Mouse (Mus musculus) layer of hippocampus, postnatal 10 days (tissue): ENCODE measurements around the gene Elmod2. TPM values are rescaled to one million over a fixed set of nuclear protein-coding genes. Genes with fewer than 3 reads are reported as not detected.
"Not testable (repeated sequence)": the region's sequence is repeated elsewhere in the genome, so short reads cannot be mapped to it uniquely, and the experiment has no call there.

Experiments used
- DNase-seq, 2 experiments: peaks; one replicate each; pipeline ENCODE4 v3.0.0; 2021; ENCODE audit warnings: low spot score in 2 of 2
- long read RNA-seq: library from polyadenylated mRNA; stranded (forward); transcript quantifications from one replicate; pipeline ENCODE4 v2.0.0, GENCODE M21; 2023
- total RNA-seq, 2 experiments: library from RNA; stranded (reverse); gene quantifications; 2 replicates each; pipeline ENCODE4 v1.2.3; 2021

Gene Elmod2
- total RNA-seq = 10 to 100 TPM; 15.1 to 16.0 TPM
- long read RNA-seq, full-length matches to known transcripts = 4 of 8 reads
- long read RNA-seq, partial matches to known transcripts = 0 of 8 reads
- long read RNA-seq, other reads (novel, unspliced or antisense) = 4 of 8 reads

DNA sequence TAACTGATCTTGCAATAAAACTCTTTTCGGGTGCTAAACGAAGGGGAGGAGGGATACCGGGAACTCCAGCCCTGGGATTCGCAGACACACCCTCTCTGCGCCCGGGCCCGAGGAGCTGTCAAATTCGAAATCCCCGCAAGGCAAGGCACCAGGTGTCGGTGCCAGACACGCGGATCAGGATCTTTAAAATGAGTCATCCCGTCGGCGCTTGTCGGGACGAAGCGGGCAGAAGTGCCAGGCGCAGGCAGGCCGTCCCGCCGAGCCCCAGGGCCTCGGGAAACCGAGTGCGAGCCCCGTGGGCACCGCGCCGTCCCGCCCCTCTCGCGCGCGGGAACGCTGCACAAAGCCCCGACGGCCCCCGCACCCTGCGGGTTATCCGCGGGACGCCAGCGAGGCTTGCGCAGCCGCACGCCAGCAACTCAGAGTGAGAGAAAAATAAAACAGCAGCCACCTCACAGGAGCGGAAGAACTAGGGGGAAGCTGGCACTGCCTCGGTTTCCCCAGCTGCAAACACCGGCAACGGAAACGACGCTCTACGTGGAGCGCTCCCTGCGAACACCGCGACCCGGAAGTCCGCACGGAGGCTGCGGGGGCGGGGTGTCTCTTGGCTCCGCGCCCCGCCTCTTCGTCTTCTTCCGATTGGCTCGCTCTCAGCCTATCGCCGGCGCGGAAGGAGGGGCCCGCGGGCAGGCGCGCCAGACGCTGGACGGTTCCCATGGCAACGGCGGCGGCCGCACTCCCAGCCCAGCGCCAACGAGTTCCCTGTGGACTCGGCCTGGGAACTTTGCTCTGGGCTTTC is at the start of gene Elmod2:
TSS of gene Elmod2 (minus strand) at position 588 of the 799 bp plus-strand sequence.
- DNase-seq = peak; percentile 97 to 98

DNA sequence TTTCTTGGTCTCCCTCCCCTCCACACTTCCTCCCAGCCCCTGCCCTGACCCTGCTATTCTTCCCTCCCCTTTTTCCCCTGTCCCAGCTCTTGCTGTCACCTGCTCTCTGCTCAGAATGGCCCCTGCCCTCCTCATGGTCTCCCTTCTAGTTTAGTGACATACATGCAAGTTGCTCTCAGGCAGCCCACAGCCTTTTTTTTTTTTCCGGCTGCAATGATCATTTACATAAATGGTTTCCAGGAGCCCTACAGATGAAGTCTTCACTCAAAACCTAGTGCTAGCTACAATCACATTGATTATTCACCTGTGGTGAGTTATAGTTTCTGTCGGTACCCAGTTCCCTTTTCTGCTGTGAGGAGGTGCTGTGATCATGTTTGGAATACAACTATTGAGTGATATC is 48.7 kb upstream of the Elmod2 start:
- no peak for DNase-seq

DNA sequence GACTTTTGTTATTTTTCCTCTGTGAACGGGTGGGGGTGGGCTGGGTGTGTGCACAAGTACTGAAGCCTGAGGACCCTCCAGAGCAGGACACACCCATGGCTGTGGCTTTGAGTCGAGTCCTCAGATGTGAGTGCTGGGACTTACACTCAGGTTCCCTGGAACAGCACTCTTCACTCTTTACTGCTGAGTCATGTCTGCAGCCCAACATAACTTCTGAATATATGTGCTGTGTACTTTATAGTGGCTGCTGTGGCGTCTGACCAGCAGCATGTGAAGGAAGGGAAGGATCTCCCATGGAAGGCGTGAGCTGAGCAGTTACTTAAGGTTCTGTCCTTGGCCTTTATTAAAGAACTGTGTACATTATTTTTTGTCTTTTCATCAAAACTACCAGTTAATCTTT is 47.9 kb upstream of the Elmod2 start:
- DNase-seq = no peak

DNA sequence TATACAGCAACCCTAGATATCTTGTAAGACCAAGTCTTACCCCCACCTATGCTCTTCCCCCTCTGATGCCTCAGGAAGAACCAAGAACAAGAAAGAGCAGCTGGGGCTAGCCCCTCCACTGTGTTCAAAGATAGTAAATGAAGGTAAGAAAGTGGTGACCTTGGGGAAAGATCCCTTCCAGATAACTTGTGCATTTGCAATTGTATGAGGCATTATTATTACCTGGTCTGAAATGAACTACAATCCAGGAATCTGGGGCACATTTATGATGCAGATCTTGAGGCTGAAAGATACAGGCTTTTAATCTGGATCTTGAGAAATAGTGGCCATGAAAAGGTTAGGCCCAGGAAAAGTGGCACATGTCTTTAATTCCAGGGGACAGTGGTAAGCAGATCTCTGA is 44.9 kb upstream of the Elmod2 start:
- no peak for DNase-seq

DNA sequence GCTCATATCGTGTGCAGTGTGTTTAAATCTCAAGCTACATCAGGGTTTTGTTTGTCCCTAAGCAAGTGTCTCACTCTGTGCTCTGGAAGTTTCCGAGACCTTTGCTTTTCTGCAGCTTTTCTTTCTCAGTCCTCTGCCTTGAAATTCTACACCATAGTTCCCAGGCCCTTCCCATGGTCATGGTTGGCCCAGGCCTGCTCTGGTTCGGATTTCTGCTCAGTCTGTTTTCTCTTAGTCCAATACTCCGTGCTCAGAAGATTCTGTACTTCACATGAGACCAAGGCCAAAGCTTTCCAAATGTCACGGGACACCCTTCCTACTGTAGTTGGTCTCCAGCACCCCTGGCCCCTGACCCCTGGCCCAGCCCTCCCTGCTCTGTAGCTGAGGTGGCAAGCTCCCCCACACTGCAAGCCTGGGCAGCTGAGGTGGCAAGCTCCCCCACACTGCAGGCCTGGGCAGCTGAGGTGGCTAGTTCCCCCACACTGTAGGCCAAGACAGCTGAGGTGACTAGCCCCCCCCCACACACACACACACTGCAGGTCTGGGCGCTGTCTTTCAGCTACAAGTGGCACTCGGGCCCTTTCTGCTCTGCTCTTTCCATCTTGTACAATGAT is 31.0 kb upstream of the Elmod2 start:
- DNase-seq = no peak

DNA sequence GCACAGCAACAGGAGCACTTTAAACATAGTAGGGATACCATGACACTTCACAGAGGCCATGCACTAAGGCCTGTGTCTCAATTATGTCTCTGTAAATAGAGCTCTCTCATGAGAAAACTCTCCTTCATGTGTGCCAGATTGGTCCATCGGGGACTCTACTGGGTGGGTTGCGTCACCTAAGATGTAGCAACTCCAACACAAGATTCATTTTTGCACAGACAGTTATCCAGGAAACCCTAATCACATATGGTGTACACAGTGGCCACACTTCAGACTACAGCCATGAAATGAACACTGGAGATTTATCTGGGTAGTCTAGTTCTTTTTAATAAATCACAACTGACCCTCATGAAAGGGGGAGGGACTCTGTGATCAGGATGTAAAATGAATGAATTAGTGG is 19.0 kb upstream of the Elmod2 start:
- DNase-seq = no peak

DNA sequence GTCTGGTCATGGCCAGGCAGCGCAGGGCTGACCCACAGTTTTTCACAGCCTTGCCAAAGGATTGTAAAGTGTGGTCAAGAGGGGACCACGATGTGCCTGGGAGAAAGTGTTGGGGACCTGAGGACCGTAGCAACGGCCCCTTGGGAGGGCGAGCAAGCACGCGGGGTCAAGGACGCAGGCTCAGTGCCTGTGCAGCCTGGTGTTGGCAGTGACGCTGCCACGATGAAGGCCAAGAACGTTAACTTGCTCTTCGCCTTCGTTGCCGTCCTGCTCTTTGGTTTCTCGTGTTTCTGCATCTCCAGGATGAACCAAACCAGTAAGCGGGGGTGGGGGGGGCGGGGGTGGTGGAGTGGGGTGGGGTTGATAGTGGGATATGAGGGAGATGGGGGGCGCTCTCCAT is 16.0 kb upstream of the Elmod2 start, which contains the start of gene Mgat4d:
TSS of gene Mgat4d (plus strand) at position 209 of the 400 bp plus-strand sequence.
- DNase-seq = no peak

DNA sequence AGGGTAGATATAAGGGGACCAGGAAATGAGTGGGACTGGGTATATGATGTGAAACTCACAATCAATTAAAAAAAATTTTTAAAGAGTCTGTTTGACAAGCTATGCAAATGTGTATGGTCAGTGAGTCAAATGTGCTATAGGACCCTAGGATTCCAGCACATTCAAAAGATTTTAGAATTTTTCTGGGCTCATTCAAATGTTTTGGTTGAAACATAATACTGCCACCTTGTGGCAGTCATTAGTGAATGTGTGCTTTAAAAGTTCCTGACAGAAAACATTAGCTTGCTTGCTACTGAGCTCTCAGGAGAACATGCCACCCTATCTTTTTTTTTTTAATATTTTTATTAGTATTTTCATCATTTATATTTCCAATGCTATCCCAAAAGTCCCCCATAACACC is 10.4 kb upstream of the Elmod2 start:
- no peak for DNase-seq

DNA sequence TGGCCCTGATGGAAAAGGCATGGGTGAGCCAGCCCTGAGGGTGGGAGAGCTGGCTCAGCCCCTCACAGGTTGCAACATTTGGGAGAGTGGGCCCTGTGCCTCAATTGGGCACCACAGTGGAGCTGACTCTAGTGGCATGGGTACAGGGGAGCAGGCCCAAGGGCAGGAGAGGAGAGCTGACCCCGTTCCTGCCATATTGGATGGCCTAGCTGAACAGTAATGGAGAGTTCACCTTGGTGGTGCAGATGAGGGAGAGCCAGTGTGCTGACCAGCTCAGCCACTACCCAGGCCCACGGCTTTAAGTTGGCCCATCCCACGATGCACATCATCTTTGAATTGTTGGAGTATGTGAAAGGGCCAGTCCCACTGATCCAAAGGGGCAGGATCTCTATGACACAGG is 9.8 kb upstream of the Elmod2 start:
- no peak for DNase-seq

DNA sequence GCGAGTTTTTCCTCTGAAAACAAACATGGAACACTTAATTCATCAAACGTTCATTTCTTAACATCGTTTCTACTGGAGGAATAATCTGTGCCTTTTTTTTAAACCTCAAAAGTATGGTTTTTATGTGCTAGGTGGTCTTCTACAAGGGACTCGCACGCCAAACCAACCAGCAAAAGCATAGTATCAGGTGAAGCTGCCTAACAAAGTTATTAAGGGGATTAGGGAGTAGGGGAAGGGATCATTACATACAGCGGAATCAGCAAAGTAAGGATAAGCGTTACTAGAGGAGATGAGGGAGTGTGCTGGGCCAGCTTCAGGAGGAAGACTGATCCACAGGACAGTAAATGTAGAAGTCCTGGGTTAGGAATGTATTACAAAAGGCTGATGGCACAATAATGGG is 578 bp upstream of the Elmod2 start:
- no peak for DNase-seq

DNA sequence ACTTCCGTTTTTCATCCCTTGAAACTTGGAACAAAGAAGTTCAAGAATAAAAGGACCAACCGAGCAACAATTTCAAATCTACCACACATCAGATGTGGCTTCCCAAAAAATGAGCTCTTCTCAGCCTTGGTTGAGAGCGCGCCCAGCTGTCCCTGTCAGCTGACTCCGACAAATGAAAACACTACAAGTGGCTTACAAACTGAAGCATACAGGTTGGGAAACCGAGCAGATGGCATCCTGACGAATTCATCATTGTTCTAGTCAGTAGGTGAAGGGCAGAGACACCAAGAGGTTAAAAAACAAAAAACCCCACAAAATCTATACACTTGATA is 753 bp downstream of the Elmod2 start:
- peak; percentile 29 to 45 for DNase-seq

DNA sequence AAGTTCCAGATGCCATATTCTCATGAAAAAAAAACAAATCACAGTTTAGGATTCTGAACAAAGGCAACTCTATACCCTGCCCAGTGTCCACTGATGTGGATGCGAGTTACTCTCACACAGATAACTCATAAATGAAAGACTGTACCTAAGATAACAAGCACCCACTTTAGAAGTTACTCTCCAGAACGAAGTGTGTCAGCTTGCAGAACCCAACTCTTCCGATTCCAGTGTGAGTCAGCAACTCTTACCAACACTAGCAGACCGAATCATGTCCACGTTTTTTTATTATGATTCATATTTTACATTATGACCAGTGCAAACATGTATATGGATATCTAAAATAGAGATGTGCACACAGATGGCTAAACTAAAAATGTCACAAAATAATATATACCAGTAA is 4.4 kb downstream of the Elmod2 start:
- no peak for DNase-seq

DNA sequence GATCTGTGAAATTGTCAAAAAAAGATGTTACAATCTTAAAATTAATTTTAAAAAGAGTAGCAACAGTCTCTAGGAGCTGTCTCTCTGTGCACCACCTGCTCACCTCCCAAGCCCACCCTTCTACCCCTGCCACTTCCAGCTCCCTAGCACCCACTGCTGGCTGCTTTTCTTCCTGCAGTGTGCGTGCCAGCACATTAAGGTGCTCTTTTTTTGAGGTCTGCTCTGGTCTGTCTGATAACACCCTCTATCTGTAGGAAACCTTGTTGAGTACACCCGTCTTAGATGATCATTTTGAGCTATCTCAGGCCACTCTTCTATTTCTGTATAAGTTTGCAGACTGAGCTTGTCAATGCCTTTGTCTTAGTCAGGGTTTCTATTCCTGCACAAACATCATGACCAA is 9.2 kb downstream of the Elmod2 start:
- no peak for DNase-seq

DNA sequence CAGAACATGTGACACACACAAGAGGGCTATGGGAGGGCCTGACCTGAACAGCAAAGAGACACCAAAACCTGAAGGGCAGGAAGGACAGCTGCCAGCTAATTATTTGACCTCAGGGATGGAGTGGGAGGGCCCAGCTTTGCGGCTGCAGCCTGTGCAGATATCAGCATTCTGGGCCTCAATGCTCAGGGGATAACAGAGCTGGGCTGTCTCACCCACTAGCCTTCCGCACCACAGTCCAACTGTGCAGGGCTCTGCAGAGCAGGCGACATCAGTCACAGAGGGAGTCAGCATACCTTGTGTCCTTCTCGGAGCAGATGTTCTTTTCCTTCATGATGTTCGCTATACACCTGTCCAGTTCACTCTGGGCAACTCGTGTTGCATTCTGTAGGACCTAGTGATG is 9.9 kb downstream of the Elmod2 start:
- no peak for DNase-seq

DNA sequence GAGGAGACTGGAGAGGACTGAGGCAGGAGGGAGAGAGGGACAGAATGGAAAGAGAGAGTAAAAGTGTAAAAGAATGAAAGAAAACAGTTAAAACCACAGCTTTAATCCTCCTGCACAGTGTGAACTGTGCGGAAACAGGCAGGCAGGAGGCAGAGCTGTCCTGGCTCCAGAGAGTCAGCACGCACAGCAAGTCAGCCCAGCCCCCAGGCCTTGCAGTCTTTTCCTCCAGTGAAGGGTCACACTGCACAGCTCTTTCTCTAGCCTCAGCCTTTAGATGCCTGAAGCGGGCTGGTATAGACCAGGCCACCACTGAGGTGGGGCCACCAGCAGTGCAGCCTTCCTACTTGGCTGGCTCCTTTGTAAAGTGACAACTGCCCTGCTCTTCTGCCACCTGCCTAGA is 11.7 kb downstream of the Elmod2 start:
- no peak for DNase-seq

DNA sequence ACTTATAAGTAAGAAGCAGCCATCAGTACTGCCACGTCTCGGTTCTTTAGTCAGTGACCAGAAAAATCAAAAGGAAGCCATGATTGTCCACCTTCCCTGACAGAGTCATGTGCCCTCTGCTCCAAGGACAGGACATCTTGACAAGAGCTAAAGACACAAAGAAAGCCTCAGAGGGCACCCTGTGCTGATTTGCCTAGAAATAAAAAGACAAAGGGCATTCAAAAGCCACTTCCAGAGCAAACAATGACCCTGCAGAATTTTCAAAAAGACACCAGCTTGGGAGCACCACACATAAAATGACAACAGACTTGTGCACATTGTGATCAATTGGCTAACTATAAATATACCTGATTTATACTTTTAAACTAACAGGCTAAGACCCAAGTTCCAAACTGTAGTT is 16.6 kb downstream of the Elmod2 start:
- DNase-seq = no peak

DNA sequence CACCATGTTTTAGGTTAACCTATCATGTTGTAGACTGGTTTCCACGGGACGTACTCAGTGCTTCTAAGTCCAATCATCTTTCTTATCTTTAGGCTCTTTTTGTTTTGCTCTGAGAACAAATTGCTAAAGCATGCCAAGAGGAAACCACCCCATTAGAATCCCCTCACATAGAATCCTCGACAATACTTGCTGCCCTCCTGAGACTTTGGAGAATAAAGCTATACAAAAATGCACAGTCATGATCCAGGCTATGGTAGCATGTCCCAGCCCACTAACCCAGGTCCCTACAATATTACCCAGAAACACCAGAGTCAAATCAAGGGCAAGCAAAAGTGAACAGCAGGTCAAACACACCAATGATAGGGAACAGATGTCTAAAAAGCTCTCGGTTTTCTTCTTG is 17.2 kb downstream of the Elmod2 start:
- DNase-seq = not testable (repeated sequence)

DNA sequence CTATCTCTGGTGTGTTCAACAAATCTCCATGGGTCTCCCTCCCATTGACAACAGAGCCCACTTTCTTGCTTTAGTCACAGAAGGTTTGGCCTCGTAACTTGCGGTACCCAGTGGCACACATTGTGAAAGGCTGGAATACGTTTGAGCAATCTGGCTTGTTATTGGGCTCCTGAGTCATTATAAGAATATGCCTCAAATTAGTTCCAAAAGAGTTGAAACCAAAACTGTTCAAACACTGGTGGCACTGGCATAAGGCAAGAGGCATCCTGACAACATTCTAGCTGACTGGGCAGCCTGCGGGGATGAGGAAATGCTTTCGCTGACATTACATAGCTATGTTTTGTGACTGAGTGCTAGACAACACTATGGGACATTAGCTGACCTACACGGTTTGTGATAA is 22.4 kb downstream of the Elmod2 start:
- no peak for DNase-seq

DNA sequence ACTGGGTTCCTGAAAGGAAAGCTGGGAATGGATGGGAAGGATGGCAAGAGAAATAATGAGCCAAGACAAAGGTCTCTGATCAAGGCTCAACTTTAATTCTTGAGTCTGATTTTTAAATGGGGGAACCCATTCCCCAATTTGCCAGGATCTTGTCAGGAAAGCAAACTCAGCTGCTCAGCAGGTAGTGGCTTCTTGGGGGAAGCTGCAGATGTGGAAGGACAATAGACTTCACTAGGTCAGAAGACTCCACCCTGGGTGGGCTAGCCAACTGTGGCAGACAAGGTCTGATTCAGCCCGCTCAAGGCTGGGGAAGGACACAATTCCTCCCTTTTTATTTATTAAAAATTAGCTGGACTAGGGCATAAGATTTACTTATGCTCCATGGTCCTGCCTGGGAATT is 27.3 kb downstream of the Elmod2 start:
- no peak for DNase-seq

DNA sequence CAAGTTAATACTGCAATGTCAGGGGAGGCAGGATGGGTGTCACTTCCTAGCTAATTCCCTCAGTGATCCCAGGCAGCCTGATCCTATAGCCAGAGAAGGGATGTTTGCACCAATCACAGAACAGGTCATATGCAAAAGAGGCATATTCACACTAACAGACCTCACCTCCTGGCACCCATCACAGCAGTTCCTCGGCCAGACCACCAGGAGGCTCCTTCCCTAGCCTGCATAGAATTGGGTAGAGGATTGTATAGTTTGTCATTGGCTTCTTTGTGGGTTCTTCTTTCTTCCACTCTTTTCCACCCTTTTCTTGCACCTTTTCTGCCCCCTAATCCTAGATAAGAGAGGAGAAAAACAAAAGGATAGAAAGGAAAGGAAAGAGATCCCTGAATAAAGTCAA is 32.2 kb downstream of the Elmod2 start:
- no peak for DNase-seq

DNA sequence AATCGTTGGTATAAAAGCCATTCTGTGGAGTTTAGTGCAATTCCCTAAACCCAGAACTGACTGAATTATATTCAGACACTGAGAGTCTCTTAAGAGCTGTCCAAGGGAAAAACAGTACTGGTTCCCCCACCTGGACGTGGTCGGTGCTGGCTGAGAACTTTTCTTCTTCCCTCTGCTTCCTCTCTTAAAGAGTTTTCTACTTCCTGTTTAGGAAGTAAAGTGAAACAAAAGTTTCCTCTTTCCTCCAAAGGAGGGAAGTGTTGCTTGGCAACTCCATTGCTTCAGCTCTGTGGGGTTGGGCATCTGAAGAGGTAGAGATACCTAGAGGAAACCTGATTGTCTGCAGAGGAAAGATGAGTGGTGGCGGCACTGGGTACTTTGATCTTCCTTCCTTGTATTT is 34.9 kb downstream of the Elmod2 start:
- DNase-seq = no peak

DNA sequence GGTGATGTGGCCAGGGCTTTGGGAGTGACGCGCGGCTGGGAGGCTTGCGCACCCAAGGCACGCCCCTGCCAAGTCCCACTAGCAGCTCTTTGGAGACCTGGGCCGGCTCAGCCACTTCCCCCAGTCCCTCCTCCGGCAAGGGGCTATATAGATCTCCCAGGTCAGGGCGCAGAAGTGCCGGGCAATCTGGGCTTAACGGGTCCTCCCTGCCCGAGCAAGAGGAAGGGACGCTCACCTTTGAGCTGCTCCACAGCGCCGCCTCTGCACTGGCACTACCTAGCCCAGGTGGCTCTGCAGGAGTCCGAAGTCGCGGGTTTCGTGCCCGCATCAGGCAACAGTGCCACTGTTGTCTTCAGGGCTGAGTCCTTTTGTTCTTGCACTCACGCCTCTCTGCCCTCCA is 42.1 kb downstream of the Elmod2 start, which contains the start of gene Ucp1:
TSS of gene Ucp1 (plus strand) at position 177 of the 400 bp plus-strand sequence.
- DNase-seq = no peak

DNA sequence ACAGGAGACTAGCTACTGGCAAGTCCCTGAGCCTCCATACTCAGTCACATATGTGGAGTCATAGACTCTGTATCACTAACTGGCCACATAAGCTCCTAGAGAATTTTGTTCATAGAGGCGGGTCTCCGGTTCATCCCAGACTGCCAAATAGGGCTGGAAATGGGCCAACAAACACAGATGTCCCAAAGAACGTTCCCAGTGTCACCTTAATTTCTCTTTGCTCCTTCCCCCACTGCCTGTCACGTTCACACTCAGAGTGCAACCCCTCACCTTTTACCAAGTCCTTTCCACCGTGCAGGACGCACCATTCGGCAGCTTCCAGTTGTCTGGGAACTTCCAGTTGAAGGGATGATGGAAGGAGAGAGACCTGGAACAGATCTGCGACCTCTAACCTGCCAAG is 46.9 kb downstream of the Elmod2 start:
- no peak for DNase-seq
